Mouse (Mus musculus) brain, embryonic 14.5 days (tissue): ENCODE measurements around the gene Impdh1. TPM values are rescaled to one million over a fixed set of nuclear protein-coding genes. Genes with fewer than 3 reads are reported as not detected.

Experiments used
- DNase-seq: peaks from one replicate; pipeline ENCODE4 v3.0.0-alpha.2; 2011; ENCODE audit warnings: low read depth
- CTCF ChIP-seq: fragments of 200-500 bp; IDR thresholded peaks from 2 replicates; pipeline ENCODE4 v1.5.1; 2012; ENCODE audit warnings: inconsistent platforms, mild to moderate bottlenecking, moderate library complexity, borderline replicate concordance; ENCODE audit not compliant: insufficient read depth, insufficient read length; ENCODE audit errors: extremely low read depth
- POLR2A ChIP-seq: fragments of 200-500 bp; IDR thresholded peaks from 2 replicates; pipeline ENCODE4 v1.6.1; 2012; ENCODE audit warnings: mild to moderate bottlenecking, inconsistent platforms, borderline replicate concordance; ENCODE audit not compliant: poor library complexity, insufficient read depth, insufficient read length, severe bottlenecking; ENCODE audit errors: extremely low read depth
- polyA plus RNA-seq: library from polyadenylated mRNA; depleted of rRNA; stranded (reverse); fragments of >200 nt; gene quantifications from 2 replicates; pipeline ENCODE4 v1.2.3, GENCODE M21; 2012

Gene Impdh1
- polyA plus RNA-seq, 1 experiment, result 49.2 TPM

DNA sequence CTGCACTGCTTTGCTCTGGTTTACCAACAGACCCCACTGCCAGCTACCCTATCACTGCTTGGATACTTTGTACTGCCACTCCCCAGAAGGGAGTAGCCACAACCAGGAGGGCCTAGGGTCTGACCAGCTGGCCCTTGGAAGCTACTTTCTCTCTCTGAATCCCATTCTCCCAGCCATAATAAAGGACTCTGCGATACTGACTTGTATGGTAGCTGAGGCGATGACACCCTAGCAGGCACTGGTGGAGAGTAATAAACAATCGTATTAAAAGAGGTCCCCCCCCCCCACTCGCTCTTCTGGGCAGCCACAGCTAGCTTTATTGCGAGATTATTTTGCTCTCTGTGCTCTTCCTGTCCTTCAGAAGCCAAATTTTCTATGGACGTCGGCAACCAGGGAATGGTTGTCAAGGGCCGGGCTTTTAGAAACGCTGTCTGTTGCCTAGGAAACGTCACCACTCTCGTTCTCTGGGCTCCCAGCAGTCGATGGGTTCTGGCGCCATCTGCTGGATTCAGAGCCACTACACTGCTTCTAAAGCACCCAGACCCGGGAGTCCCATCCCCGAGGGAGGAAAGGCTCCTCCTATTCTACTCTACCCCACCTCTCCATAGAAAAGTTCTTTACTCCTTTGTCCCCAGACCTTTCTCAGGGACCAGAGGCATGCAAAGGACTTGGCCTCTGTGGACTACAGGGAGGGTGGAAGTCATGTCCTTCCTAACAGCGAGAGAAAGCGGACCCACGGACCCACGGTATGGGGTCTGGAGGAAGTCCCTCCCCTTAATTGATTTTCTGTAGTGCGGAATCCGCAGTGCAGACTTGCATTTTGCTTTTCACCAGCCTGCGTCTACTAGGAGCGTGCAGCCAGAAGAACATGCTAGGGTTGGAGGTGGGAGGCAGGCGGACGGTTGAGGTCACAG, 17.6 kb downstream of the Impdh1 start:
- peak; percentile 97 for DNase-seq
- TF ChIP-seq CTCF (peak; percentile 94), POLR2A (no peak)

DNA sequence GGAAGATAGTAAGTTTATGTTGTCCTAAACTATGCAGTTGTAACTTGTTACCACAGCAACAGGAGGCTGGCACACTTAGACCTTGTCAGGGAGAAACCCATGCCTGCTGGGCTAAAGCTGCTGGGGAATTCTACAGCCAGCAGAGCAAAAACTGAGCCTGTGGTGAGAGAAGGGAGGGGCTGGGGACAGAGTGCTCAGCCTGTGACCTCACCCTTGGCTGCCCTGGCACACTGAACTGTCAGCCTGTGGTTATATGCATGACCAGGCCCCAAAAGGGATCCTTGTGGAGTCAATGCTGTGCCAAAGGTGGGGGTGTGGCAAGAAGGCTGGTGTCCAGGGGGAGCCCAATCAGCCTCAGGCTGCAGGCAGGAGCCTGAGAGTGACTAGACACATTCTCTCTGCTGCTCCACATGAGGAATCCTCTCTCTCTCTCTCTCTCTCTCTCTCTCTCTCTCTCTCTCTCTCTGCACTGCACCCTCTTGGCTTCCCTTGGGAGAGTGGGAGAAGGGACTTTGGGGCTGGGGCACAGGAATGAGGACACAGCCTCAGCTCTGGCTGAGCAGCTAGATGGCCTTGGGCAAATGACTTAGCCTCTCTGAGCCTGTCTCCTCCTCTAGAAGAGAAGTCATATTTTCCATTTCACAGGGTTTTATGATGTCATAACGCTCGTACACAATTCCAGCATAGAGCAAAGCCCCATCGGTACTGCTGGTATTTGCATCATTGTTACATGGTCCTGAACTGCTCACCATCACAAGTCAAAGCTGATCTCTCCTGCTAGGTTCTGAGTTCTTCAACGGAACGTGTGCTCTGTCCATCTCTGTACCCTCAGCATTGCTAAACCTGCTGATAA, 20.1 kb downstream of the Impdh1 start:
- TF ChIP-seq CTCF, result no peak
- no peak for TF ChIP-seq POLR2A
- peak; percentile 27 for DNase-seq

DNA sequence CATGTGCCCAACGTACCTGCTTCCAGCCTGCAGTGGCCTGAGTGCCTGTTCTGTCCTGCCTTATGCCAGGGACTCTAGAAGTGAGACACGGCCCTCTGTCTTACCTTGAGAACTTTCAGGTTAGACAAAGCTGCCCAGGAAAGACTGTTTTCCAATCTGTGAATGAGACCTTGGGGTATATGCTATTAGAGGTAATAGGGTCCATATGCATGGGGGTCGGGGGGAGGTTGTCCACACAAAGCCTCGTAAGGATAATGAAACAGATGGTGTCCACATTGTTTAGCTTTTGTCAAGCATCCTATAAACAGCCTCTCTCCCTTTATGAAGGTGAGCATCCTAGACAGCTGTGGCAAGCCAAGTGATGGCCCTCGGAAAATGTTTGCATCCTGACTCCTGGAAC, 21.0 kb downstream of the Impdh1 start:
- no peak for TF ChIP-seq CTCF
- no peak for TF ChIP-seq POLR2A
- DNase-seq, result no peak

DNA sequence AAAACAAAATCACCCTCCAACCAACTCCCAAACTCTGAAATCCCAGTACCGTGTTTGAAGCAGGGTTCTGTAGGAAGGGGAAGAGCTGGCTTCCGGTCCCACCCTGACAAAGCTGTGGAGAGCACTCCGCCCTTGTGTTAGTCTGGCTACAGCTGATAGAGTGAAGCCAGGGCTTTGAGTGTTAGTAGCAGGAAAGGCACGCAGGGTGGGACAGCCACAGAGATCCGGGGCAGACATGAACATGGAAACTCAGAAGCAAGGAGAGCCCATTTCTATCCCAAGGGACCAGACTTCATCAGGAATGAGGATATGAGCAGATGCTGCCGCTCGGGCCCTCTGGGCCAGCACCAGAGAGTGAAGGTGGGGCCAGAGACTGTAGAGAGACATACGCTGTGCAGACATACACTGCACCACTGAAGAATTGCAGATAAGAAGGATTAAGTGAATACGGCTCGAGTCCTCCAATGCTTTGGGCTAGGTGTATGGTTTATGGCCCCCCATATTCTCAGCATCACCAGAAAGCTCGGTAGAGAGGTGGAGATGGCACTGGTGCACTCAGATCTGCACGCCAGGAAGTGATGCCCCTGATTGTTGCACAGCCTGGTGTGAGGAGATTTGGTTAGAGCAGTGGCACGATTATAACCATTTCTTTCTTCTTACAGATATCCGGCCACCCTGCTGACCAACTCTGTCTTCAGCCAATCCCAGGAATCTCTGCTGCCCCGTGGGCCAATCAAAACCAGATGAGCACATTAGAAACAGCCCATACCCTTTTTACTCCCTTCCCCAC, 22.0 kb downstream of the Impdh1 start:
- no peak for TF ChIP-seq POLR2A
- TF ChIP-seq CTCF, result no peak
- DNase-seq, result no peak

DNA sequence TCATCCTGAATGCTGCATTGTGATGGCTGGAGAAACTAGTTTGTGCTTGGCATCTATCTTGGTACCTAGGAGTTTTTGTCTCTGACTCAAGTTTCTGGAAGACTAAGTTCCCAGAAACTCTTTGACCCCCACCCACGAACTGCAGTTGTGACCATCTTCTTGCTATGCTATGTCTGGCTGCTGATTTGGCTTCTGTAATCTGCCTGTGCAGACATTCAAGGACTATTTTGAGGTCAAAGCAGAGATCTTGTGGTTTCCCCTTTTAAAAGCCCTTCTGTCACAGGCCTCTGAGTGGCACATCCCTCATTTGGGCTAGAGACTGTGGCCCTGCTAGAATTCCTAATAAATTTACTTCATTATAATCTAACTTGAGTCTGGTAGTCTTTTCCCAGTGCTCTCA, 28.2 kb downstream of the Impdh1 start:
- DNase-seq, result no peak
- no peak for TF ChIP-seq CTCF
- no peak for TF ChIP-seq POLR2A

DNA sequence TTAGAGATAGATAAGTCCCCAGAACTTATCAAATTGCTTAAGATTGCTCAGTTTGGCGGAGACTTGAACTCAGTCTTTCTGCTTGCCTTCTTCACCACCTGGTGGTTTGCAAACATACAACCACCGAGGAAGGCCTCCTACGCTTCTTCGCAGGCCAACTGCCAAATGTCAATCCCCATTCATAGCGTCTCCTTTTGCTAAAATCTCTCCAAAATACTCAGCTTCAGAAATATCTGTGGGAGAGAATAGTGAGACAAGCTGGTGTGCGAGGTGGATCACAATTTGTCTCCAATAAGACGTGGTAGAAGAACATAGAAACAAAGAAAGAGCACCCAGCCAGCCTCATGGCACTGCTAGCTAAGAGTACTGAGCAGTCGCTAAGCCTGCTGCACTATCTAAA, 36.3 kb downstream of the Impdh1 start:
- TF ChIP-seq POLR2A (no peak), CTCF (no peak)

DNA sequence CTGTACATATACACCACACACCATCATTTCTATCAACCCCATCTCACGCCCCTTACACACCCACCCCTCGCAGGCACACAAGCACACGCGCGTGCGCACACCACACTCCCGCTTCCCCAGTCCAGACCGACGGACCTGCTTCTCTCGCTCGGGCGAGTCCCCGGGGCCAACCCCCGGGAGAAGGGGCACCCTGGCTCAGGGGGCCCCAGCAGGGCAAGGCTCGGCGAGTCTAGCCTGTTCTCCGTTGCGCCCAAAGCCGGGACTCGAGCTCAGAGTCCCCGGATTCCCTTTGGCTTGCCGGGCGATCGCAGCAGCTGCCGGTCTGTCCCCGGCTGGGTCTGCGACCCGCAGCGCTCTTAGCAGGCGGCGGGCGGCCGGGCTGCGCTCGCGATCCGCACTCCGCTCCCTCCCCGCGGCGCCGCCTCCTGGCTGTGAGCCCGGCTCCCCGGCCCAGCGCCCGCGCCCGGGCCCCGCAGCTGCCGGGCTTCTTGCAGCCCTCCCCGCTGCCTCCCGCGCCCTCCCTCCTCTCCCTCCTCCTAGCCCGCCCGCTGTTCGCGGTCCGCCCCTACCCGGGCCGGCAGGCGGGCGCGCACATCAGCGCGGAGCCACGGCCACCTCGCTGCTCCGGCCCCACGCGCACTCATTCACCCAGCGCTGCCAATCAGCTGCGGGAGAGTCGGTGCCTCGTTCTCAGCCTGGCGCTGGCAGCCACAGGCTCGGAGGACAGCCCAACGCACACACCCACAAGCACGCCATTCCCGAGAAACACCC, 37.1 kb downstream of the Impdh1 start, which contains the start of gene Prrt4:
Gene Prrt4, minus strand, starts transcription at position 697 of the 771 bp plus-strand sequence.
- DNase-seq, result peak; percentile 89
- TF ChIP-seq POLR2A (0 out of 2 replicates have a peak, but pooled peaks have one; percentile 36), CTCF (no peak)

More for the DNA sequence above, 36.3 kb downstream of the Impdh1 start:
- no peak for DNase-seq

DNA sequence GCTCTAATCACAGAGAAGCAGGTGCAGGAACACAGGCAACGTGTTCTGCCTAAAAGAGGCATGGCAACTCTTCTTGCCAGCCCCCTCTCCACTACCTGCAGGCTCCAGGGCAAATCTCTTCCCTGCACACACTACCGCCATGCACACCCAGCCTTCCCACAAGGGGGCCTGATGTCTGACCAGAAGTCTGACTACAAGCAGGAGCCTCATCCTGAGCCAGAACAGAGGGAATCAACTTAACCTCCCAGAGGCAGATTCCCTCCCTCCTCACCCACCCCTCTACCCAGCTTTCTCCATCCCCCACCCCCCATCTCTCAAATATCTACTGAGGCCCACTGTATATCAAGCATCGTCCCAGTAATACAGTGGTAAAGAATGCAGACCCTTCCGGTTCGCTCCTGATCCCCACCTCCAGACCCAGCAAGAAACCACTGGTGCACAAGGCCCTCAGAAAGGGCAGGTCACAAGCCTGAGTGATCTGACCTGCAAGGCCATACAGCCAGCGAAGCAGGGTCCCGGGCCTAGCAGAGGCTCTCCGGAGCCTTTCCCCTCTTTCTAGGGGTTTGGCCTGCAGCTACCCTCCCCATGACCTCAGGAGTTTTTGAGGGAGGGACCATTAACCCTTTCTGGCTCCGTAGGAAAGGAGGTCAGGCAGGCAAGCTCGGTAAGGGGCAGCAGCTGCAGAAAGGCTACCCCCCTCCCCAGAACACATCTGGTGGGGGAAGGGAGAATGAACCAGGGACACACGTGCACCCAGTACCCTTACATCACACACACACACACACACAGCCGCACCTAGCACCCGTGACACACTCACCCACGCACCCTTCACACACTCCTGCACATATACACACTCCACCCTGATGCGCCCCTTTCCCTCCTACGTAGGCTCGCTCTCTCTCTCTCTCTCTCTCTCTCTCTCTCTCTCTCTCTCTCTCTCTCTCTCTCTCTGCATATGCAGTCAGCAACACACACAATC, 38.0 kb downstream of the Impdh1 start:
- no peak for TF ChIP-seq POLR2A
- TF ChIP-seq CTCF, result peak; percentile 30; the same call in 1 of the 2 replicates
- DNase-seq, result peak; percentile 22

DNA sequence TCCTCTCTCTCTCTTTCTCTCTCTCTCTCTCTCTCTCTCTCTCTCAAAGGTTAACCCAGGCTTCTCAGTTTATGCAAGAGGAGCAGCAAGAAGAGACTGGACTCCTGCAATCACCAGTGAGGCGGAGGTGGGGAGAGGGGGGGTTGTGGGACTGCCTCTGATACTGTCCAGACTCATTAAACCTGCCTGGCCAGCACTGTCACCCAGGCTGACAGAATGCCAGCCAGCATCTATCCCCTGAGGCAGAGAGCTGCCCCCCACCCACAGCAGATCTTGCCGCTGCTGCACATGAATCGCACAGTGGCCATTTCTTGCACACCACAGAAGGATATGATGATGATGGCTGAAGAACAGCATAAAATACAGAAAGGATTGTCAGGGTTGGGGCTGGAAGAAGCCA, 41.1 kb downstream of the Impdh1 start:
- TF ChIP-seq CTCF (no peak), POLR2A (no peak)

More for the DNA sequence above, 41.1 kb downstream of the Impdh1 start:
- no peak for DNase-seq
